Mouse (Mus musculus): ENCODE measurements at regions not wholly inside any gene's neighbourhood (a gene's known extent, or its start where the extent isn't known, plus 50 kb on each side); places are given as distances from the start of the nearest gene placed in this dataset.
A peak's percentile ranks its signal among the peaks of the same experiment; 100 is the strongest.
"Not testable (repeated sequence)": the region's sequence is repeated elsewhere in the genome, so short reads cannot be mapped to it uniquely, and the experiment has no call there.

GRCm38 (mm10) chr9:41442418-41442817 is 280.9 kb upstream of the Ubash3b start:
- DNase-seq = no peak

GRCm38 (mm10) chr9:41439979-41440378 is 278.5 kb upstream of the Ubash3b start:
- peak in 1 of 2 experiments; percentile 50 for DNase-seq

GRCm38 (mm10) chr9:41438141-41438540 is 276.6 kb upstream of the Ubash3b start:
- no peak for DNase-seq

- no peak for DNase-seq
These were observed 269.2 kb upstream of the Ubash3b start for GRCm38 (mm10) chr9:41430391-41431343.

GRCm38 (mm10) chr9:41429711-41430390 is 268.4 kb upstream of the Ubash3b start:
- DNase-seq = no peak

GRCm38 (mm10) chr9:41429236-41429635 is 267.7 kb upstream of the Ubash3b start:
- DNase-seq = no peak

GRCm38 (mm10) chr9:41426698-41427097 is 265.2 kb upstream of the Ubash3b start:
- no peak for DNase-seq

- DNase-seq = no peak
These were observed 263.7 kb upstream of the Ubash3b start for GRCm38 (mm10) chr9:41425225-41425624.

- DNase-seq = no peak
These were observed 252.3 kb upstream of the Ubash3b start for GRCm38 (mm10) chr9:41413791-41414190.

- DNase-seq = not testable (repeated sequence)
These were observed 251.6 kb upstream of the Ubash3b start for GRCm38 (mm10) chr9:41413091-41413490.

- DNase-seq = no peak
These were observed 250.8 kb upstream of the Ubash3b start for GRCm38 (mm10) chr9:41412174-41412757.

- DNase-seq = no peak
These were observed 246.8 kb upstream of the Ubash3b start for GRCm38 (mm10) chr9:41408301-41408700.

GRCm38 (mm10) chr9:41407078-41407477 is 245.6 kb upstream of the Ubash3b start:
- DNase-seq = no peak

- DNase-seq = no peak
These were observed 241.4 kb upstream of the Ubash3b start for GRCm38 (mm10) chr9:41402942-41403341.

GRCm38 (mm10) chr9:41400950-41401349 is 239.5 kb upstream of the Ubash3b start:
- no peak for DNase-seq

- no peak for DNase-seq
These were observed 234.0 kb upstream of the Ubash3b start for GRCm38 (mm10) chr9:41395471-41395870.

GRCm38 (mm10) chr9:41391591-41392320 is 230.3 kb upstream of the Ubash3b start:
- DNase-seq = peak in 1 of 2 experiments; percentile 15

- no peak for DNase-seq
These were observed 217.8 kb upstream of the Ubash3b start for GRCm38 (mm10) chr9:41379283-41379682.

- no peak for DNase-seq
These were observed 217.2 kb upstream of the Ubash3b start for GRCm38 (mm10) chr9:41378627-41379231.

GRCm38 (mm10) chr9:41377701-41378626 is 216.5 kb upstream of the Ubash3b start:
- DNase-seq = no peak

Data from adrenal gland, postnatal 36 days (tissue).